Mouse (Mus musculus) embryo, embryonic 10 days (tissue): ENCODE data around the gene Magel2.
A peak's percentile ranks its signal among the peaks of the same experiment; 100 is the strongest.

Source experiments
- DNase-seq: peaks from one replicate; pipeline ENCODE4 v3.0.0-alpha.2; 2015; ENCODE audit warnings: low spot score

Magel2 gene

DNA sequence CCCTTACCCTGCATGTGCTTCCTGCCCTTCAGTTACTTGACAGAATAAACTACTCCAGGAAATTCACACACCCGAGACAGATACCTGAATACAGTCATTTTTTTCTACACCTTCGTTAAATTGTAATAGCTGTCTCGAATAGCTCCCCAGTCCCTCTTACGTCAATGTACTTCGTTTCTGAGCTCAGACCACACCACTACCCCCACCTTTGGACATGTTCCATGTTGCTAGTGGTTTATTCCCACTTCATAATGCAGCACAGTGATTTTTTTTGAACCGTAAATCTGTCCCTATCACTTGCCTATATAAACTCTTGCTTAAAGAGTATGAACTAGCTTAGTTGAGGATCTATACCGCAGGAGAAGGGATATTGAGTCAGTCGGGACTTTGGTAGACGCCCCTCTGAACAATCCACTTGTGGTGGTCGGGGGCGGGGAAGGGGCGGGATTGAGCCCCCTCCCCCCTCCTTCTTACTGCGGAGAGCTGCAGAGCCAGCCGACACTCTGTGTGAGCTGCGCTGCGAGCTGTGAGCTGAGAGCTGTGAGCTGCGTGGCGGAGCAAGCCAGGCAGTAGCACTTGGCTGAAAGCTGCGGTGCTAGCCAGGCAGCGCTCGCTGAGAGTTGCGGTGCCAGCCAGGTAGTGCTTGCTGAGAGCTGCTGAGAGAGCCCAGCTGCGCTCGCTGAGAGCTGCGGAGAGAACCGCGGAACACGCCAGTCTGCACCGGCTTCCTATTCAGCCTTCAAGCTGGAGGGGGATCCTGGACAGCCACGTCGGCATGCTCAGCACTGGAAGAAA is at the start of gene Magel2:
TSS of gene Magel2 (plus strand) at position 501 of the 795 bp plus-strand sequence.
- peak; percentile 76 for DNase-seq

DNA sequence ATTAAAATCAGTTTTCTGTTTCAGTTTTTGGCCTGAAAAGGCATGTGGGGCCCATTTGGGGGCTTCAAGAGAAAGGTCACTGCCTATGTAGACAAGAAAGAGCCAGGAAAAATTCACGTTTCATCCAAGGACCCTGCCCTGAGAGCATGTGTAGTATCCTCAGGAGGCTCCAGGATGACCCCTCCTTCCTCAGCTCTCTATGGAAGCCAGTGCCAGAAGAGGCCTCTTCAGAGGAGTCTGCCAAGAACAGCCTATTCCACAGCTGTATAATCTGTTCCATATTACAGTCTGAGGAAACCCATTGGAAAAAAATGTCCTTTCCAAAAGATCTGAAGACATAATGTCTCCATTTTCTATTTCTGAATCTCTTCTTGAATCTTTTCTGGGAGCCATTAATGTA is 31.4 kb upstream of the Magel2 start:
- no peak for DNase-seq

DNA sequence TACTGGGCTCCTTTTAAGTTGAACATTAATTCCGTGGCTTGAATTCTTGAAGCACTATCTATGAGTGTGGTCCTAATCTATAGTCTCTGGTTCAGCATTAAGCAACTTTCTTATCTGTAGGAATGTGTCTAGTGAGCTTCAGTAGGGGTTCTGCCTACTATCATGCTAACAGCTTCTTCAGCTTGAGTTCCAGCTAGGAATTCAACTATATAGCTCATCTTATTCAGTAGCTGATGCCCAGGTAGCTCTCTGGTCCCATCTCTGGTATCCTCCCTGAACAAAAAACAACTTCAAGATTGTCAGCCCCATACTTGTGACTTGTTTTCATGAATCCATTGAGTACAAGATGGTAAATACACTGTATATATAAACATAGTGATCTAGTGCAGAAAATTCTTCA is 30.5 kb upstream of the Magel2 start, which contains the start of gene Ndn:
TSS of gene Ndn (plus strand) at position 301 of the 400 bp plus-strand sequence.
- DNase-seq = no peak

DNA sequence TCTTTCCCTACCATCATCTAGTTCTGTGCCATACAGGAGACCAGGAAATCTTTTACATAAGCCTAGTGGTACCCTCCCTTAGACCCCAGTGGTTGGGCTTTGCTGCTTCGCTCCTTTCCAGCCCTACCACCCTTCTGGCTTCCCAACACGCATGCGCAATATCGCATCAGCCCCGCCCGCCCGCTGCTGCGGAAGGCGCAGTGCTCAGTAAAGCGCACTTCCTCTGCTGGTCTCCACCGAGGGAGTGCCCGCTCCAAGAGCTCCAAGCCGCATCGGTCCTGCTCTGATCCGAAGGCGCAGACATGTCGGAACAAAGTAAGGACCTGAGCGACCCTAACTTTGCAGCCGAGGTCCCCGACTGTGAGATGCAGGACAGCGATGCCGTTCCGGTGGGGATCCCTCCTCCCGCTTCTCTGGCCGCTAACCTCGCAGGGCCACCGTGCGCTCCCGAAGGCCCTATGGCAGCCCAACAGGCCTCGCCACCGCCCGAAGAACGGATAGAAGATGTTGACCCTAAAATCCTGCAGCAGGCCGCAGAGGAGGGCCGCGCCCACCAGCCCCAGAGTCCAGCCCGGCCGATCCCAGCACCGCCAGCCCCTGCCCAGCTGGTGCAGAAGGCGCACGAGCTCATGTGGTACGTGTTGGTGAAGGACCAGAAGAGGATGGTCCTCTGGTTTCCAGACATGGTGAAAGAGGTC is 28.6 kb upstream of the Magel2 start:
- peak; percentile 94 for DNase-seq

DNA sequence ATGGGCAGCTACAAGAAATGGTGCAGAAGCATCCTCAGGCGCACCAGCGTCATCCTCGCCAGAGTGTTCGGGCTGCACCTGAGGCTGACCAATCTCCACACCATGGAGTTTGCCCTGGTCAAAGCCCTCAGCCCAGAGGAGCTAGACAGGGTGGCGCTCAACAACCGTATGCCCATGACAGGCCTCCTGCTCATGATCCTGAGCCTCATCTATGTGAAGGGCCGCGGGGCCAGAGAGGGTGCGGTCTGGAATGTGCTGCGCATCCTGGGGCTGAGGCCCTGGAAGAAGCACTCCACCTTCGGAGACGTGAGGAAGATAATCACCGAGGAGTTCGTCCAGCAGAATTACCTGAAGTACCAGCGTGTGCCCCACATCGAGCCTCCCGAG is 28.0 kb upstream of the Magel2 start:
- no peak for DNase-seq

DNA sequence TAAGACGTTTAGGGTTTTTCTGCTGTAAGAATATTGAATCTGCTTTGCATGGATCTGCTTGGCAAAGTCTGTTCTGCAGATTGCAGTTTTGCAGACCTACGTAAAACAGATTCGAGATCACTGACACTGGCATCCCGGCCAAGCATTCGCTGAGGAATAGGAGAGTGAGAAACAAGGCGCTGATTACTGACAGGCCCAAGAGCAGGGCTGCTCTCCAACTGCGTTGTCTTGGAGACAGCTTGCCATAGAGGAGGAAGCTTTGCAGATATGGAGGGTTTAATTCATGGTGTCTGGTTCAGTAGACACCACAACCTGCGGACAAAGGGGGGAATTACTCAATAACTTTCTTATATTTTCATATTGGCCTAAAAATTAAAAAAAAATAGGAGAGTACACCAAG is 25.5 kb upstream of the Magel2 start:
- DNase-seq = peak; percentile 9

DNA sequence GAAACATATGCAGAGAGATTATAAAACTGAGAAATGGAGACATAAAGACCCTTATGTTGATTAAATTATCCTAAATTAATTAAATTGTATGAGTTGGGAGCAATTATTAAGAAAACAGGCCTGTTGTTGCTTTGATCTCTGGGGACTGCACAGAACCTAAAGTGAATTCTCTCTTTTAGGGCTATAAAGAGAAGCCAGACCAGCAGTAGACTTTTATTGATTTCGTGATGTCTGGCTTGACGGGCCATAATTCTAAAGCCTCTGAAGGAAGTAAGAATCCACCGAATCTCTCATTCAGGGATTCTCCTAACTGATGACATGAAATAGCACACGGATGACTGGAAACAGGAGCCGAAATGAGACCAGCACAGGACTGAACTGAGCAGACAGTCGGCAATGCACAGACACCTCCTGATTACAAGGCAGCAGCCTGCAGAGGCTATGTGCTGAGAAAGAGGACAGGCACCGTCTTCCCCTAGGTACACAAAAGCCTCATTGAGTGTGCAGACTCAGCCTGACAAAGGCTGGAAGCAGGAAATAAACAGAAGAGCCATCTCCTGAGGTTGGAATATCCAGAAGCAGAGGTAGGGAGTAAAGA is 11.7 kb upstream of the Magel2 start:
- DNase-seq = peak; percentile 15

DNA sequence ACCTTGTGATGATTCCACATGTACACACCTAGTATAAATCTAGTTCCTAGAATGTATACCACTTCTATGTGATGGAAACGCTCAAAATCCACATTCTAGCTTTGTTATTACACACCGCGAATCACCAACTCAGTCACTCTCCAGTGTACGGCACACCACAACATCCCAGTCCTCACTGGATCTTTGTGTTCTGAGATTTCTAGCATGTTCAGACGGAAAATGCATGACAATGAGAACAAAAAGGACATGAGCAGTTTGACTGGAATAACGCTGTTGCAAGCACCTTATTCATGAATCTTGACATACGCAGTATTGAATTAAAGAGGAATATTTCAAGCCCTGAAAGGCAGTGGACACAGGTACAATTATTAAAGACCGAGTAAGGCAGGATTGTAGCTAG is 10.1 kb upstream of the Magel2 start:
- no peak for DNase-seq

DNA sequence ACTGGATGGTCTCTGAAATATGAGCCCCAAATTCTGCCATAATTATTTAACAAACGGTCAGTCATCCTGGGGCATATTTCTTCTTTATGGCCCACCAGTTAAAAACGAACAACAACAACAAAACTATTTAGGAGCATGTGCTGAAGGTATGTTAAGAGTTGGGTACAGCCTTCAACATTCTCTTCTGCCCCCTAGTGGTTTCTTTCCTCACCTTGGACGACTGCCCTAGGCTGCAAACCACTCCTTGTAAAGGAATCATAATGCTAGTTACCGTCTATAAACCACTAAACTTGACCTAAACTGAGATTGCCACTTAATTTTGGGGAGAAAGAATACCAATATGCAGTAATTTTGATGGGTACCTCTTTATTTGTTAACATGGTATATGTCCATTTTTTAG is 1.2 kb upstream of the Magel2 start:
- DNase-seq = peak; percentile 54

DNA sequence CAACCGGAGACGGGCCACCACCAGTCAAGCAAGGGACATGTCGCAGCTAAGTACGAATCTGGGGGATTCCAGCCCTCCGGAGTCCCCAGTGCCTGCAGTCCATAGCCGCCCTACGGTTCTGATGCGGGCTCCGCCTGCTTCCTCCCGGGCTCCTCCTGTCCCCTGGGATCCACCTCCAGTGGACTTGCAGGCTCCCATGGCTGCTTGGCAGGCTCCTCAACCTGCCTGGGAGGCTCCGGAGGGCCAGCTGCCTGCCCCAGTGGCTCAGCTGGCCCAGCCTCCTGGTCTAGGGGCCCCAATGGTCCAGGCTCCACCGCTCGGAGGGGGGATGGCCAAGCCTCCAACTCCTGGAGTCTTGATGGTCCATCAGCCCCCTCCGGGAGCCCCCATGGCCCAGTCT is 503 bp downstream of the Magel2 start:
- no peak for DNase-seq

DNA sequence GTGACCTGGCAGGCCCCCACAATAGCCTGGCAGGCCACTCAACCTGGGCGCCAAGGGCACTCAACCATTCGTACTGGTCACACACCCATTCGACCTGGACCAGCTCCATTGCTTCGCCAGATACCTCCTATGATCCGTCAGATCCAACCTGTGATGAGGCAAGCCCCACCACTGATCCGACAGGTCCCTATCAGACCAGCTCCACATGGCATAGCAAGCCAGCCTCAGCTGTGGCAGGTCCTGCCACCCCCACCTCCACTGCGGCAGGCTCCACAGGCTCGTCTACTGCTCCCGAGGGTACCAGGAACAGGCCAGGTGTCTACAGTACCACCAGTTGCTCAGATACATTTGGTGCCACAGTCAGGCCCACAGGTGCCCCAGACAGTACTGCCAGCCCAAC is 1.7 kb downstream of the Magel2 start:
- no peak for DNase-seq

DNA sequence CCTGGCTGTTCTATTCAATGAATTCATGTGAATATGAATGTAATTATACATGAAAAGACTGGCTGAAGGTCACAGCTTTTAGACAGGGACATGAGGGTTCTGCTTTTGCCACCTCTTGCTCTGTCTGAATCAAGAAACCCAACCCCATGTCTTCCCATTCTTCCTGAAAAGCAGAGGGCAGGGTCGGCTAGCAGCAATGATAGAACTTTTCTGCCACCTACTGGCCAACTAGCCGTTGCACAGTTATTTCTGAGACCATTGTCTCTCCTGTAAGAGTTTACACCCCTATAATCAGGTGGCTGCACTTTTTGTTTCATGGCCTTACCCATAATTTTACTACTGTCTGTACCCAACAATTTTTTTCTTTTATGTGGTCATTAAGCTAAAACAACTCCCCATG is 5.6 kb downstream of the Magel2 start:
- peak; percentile 76 for DNase-seq

DNA sequence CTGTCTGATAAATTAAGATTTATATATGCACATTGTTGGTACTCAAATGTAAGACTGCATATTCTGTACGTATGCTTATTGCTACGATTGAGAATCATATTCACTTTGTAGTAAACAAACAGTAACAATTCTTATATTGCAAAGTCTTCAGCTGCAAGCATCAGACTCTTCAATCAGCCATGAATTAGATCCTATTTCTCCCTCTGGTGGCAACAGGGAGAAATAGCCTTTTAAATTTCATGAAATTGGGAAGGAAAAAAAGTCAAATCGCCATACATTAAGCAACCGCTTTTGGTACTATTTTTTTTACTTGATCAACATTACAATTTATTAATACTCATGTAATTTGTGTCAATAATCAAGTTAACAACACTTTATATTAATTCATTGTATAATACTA is 11.5 kb downstream of the Magel2 start:
- no peak for DNase-seq

DNA sequence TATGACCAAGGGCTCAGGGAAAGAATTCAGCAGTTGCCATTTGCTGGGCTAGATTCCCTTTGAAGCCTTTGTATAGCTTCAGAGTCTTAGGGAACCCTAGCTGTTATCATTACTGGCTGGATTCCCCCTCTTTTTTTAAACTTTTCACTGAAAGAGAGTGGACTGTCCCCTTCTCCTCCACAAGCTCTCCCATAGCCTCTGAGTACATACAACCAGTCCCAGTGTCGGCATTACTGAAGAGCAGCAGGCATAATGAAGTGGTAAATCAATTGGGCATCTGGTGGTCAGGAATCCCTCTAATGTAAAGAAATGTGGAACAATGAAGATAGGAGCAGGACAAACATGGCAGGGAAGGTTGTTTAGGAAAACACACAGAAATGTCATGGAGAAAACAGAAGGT is 15.4 kb downstream of the Magel2 start:
- no peak for DNase-seq

DNA sequence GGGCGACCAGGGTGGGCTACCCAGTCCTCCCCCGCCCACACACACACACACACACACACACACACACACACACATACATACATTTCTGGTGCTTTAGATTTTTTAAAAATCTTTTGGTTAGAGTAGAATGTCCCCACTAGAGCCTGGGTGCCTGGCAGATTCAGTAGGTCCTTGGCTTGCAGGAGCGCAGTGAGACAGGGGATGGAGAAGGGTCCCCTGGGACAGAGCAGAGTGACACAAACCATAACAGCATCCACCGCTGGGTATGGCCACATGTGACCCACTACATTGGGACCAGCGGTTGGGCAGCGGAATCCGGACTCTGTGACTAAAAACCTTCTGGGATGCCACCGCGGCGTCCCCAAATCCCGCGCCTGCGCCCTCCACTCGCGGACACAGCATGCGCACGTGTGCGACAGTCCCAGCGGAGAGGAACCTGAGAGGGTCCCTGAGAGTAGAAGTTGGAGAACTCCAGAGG is 29.8 kb downstream of the Magel2 start:
- DNase-seq = peak; percentile 67

DNA sequence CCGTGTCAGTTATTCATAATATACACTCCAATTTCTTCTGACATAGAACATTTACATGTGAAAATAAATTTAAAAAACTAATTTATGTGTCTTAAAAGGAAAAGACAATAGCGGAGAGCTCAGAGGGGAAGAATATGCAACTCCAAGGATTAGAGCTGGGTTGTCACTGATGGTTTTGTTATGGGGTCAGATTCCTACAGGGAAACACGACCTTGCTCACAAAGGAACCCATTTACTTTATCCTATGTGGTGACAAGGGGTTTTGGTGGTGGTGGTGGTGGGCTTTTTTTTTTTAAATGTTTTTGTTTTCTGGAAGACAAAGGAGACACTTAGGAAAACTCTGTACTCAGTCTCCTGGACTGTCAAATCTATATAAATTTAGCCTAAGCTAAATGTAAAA is 31.0 kb downstream of the Magel2 start:
- no peak for DNase-seq

DNA sequence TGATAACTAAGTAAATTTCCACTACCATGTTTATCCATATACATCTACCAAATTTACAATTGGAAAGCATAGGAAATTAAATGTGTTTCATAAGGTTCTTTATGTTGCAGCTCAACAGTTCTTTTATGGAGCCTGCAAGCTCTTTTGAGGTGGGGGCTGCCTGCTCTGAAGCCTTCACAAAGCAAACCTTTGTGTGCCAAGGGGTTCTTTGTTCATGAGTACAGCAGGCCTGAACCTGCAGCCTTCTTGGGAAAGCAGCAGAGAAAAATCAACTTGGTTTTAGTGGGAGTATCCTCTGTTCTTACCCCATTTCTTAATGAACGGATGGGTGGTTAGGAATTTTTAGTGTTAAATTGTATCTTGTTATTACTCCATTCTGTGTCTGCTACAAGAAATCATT is 38.4 kb downstream of the Magel2 start:
- DNase-seq = peak; percentile 32

DNA sequence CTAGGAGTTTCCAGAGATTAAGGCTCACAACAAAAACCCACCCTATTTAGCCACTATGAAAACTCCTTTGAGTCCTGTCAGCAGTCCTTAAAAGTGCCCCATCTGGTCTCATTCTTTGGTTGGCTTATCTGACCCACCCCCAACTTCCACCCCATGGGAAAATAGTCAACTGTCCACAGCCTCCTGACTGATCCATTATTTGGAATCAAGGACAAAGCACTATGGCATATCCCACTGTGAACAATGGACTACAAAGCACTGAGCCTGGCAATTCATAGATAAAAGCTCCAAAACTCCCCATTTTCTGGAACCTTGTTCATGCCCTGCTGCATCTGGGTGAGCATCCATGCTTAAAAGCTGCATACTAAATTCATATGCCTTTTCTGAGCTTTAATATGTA is 39.4 kb downstream of the Magel2 start:
- peak; percentile 58 for DNase-seq

DNA sequence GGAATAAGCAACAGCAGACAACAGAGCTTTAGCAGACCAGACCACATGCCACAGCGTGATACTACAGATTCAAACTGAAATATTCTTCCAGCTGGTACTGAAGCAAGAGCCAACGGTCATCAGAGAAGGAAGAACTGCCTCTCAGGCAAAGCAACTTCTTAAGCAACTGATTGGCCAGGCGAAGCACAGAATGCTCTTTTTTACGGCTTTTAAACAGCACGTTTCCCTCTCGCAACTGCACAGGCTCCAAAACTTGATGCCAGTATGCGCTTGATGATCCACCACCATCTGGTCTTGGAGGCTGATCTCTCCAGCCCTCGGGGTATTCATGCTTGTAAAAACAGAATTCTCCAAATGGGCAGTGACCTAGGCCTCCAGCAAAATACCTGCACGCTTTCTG is 41.5 kb downstream of the Magel2 start:
- no peak for DNase-seq

DNA sequence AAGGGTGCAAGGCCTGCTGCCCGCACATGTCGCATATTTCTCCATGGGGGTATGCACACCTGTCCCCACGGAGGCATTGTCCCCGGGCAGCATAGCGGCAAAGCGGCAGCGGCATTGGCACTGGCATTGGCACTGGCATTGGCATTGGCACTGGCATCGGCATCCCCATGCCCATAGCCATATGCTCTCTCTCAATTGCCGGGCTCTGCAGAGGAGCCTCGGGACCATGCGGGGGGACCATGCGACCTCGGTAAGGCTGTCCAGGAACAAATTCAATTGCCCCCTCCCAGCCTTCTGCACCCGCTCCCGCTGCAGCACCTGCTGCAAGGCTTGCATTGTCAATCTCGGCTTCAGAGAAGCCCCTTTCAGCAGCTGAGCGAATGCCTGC is 42.3 kb downstream of the Magel2 start:
- DNase-seq = no peak

DNA sequence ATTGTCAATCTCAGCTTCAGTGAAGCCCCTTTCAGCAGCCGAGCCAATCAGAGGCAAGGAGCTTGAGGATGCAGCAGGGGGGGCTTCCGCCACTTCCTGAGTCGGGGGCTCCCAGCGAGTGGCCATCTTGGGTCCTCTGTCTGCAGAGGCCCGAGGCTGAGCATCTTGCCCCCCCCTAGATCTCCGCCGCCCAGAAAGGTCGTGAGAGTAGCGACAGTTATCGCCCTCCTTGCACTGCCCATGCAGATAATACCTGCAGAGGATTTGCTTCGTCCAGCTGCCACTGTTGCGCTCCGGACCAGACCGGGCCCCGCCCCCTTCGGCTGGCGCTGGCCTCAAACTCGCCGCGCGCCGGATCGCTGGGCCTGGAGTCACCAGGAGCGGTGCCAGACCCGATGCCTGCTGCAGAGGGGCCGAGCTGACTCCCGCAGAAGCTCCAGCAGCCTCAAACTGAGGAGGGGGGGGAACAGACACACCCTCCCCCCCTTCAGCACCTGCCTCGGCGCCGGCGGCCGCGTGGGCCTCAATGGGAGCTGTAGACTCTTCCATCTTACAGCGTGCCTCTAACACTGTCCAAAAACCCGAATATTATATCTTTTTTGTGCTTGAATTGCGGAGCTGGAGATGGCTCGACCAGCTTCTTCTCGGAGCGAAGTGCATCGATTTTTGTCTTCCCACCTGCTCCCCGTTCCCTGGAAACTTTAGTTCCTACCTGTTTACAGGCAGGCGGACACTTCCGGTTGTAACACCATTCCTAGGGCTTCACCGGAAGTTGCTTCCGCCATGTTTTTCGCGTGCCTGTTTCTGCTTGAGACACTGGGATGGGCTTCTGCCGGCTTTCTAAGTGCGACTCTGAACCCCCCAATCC is 42.9 kb downstream of the Magel2 start, which contains the start of gene Mkrn3:
TSS of gene Mkrn3 (minus strand) at position 647 of the 868 bp plus-strand sequence.
- DNase-seq = peak; percentile 92

DNA sequence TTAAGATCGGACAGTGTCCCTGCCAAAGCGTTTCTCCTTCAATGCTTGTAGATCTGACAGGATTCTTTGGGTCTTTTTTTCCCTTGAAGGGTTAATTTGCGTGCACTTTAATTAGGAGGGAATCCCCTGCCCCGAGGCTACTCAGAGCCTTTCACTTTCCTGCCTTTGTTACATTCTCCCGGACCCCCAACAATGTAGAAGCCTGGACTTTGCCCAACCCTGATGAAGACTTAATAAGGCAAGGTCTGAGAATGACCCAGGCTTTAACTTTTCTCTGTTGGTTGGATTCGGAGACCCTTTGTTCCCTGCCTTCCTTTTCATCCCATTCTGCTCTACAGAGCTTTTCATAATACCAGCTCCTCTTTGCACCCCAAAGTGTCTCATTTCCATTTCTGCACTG is 43.8 kb downstream of the Magel2 start:
- DNase-seq = peak; percentile 50
